Mouse (Mus musculus): ENCODE measurements around the gene Usp33. TPM values are rescaled to one million over a fixed set of nuclear protein-coding genes. Genes with fewer than 3 reads are reported as not detected.

Usp33 gene
- polyA plus RNA-seq (2014; fragmentation: Illumina TruSeq; extraction: RNeasy Lipid Tissue Mini Kit (QIAGEN cat#74804); ENCODE audit: low read depth, low replicate concordance), result 204 TPM

DNA sequence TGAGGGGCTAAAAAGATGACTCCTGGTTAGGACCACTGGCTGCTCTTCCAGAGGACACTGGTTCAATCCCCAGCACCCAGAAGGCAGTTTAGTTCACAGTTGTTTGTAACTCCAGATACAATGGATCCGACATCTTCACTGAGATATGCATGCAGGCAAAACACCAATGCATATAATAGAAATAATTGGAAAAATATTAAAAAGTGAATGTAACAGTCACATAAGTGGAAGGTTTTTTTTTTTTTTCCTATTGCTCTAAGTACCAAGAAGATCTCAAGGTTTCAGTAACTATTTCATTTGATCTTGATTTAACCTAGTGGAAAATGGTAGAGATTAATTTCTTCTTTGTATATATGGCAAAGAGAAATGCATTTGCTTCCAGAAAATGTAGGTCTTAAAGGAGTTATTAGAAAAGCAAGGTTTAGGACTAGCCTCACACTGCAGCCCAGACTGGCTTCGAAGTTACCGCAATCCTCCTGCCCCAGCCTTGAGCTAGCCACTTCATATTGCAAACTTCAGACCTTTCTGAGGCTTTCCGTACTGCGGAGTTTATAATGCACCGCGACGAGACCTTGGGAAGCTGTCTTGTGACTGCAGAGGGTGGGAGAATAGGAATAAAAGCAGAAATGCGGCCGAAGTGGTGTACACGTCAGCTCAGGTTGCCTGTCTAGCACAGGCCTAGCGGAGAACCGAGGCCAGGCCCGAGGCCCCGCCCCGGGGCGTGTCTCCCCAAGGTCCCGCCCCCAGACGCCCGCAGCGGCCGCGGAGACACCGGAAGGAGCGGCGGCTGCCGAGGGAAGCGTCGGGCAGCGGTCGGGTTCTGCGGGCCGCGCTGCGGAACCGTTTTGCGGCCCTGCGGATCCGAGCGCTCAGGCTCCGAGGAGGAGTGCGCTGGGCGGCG, at the start of gene Usp33:
Gene Usp33 (plus strand): TSS at position 747 of the 901 bp plus-strand sequence.

DNA sequence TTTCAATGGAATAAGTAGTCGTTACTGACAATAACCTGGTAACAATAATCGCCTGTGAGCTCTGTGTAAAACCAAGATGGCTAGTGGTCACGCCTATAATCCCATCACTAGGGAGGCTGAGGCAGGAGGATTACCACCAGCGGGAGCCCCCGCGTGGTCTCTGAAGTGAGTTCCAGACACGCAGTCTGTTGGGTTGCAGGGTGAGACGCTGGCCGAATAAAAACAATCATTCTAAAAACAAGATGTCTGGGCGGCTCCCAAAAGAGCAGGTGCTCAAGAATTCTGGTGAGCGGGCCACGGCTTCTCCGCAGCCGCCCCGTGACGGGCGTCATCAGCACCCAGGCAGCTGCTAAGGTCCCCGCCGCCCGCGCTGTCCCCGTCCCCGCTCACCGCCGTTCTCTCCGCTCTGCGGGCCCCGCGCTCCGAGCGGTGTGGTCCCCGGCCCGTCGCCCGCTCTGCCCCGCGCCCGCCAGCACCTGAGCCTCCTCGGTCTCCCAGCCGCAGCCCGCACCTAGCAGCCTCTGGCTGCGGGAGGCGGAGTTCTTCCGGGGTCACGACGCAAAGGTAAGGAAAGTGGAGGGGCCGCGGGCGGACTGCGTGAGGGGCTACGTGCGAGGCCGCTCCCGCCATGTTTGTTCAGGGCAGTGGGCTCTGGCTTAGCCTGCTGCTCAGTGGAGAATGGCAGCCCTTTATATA, 6.3 kb upstream of the Usp33 start, which contains the start of gene Miga1:
Gene Miga1 (minus strand): TSS at position 546 of the 696 bp plus-strand sequence.

DNA sequence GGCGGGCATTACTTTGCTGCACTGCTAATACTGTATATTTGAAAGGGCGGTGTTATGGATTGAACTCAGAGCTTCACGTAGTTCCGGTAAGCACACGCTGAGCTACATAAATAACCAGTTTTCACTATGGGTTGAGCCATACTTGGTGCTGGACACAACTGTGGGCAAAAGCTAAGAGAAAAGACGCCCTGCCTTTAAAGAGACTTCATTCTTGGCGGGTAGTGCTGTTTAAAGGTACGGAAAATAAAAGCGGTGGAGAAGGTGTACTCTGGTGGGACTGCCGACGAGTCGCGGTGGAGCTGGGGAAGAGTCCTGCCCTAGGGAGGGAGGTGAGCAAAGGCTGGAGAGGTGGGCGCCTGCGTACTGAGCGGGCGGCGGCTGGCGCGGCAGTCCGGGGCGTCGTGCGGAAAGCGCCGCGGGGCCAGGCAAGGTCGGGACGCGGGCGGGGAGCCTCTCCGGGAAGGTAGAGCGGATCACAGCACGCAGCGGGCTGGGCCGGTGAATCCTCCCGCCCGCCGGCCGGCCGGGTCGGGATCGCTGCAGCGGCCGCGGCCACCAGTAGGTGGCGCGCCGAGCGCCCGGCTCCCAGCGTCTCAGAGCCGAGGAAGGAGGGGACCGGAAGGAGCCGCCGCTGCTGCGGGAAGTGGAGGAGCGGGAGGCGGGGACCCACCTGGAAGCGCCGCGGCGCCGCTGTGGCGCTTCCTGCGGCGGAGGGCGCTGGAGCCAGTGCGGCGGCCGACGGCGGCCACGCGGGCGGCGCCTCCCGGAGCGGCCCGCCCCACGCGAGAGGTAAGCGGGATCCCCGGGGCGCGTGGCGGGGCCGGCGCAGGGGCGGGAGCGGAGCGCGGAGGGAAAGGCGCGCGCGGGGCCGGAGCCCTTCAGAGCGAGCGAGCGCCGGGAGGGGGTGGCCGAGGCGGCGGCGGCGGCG, 49.3 kb downstream of the Usp33 start, which contains the start of gene Zzz3:
Gene Zzz3 (plus strand): TSS at position 124 of the 928 bp plus-strand sequence.

Other genes starting within 250 kb of the Usp33 start
- 3.1 TPM for gene Gipc2, start 180.2 kb upstream of the Usp33 start, polyA plus RNA-seq (2014; fragmentation: Illumina TruSeq; extraction: RNeasy Lipid Tissue Mini Kit (QIAGEN cat#74804); ENCODE audit: low read depth, low replicate concordance)
- 287 TPM for gene Dnajb4, start 136.2 kb upstream of the Usp33 start, polyA plus RNA-seq (2014; fragmentation: Illumina TruSeq; extraction: RNeasy Lipid Tissue Mini Kit (QIAGEN cat#74804); ENCODE audit: low read depth, low replicate concordance)
- gene Fubp1, start 136.1 kb upstream of the Usp33 start, polyA plus RNA-seq (2014; fragmentation: Illumina TruSeq; extraction: RNeasy Lipid Tissue Mini Kit (QIAGEN cat#74804); ENCODE audit: low read depth, low replicate concordance), result 211 TPM
- 43.9 TPM for gene Nexn, start 80.1 kb upstream of the Usp33 start, polyA plus RNA-seq (2014; fragmentation: Illumina TruSeq; extraction: RNeasy Lipid Tissue Mini Kit (QIAGEN cat#74804); ENCODE audit: low read depth, low replicate concordance)
- 25.8 TPM for gene Miga1, start 6.1 kb upstream of the Usp33 start, polyA plus RNA-seq (2014; fragmentation: Illumina TruSeq; extraction: RNeasy Lipid Tissue Mini Kit (QIAGEN cat#74804); ENCODE audit: low read depth, low replicate concordance)
- 55.5 TPM for gene Zzz3, start 49.0 kb downstream of the Usp33 start, polyA plus RNA-seq (2014; fragmentation: Illumina TruSeq; extraction: RNeasy Lipid Tissue Mini Kit (QIAGEN cat#74804); ENCODE audit: low read depth, low replicate concordance)